Mouse (Mus musculus) stomach, embryonic 15.5 days (tissue): ENCODE data around the gene Rpl5. TPM values are rescaled to one million over a fixed set of nuclear protein-coding genes. Genes with fewer than 3 reads are reported as not detected.

Experiments used
- ATAC-seq: fragments of 200-750 bp; cut with Nextera tagmentation; 2 replicates; pipeline ENCODE4 v1.8.0; 2017; ENCODE audit warnings: low read depth, moderate number of reproducible peaks, moderate TSS enrichment; ENCODE audit not compliant: insufficient read depth, low FRiP score
- H3K27ac ChIP-seq: fragments of 300-500 bp; sonication (generic); 2 replicates; pipeline ENCODE4 v1.5.1; 2015; ENCODE audit warnings: mild to moderate bottlenecking, inconsistent platforms
- H3K27me3 ChIP-seq: fragments of 300-500 bp; sonication (generic); replicated peaks from 2 replicates; pipeline ENCODE4 v1.6.1; 2015; ENCODE audit warnings: inconsistent platforms
- H3K36me3 ChIP-seq: fragments of 300-500 bp; sonication (generic); 2 replicates; pipeline ENCODE4 v1.6.1; 2015; ENCODE audit warnings: inconsistent platforms
- H3K4me1 ChIP-seq: fragments of 300-500 bp; sonication (generic); 2 replicates; pipeline ENCODE4 v1.6.1; 2015; ENCODE audit warnings: inconsistent platforms
- H3K4me2 ChIP-seq: fragments of 300-500 bp; sonication (generic); 2 replicates; pipeline ENCODE4 v1.6.1; 2015; ENCODE audit warnings: mild to moderate bottlenecking, inconsistent platforms
- H3K4me3 ChIP-seq: fragments of 300-500 bp; sonication (generic); replicated peaks from 2 replicates; pipeline ENCODE4 v1.5.1; 2015; ENCODE audit warnings: inconsistent platforms
- H3K9ac ChIP-seq: fragments of 300-500 bp; sonication (generic); 2 replicates; pipeline ENCODE4 v1.6.1; 2015; ENCODE audit warnings: inconsistent platforms
- H3K9me3 ChIP-seq: fragments of 300-500 bp; sonication (generic); 2 replicates; pipeline ENCODE4 v1.6.1; 2016; ENCODE audit warnings: inconsistent platforms
- WGBS: fragments of 180-500 bp; shearing (Covaris S2); methylation state at CpG from one replicate; pipeline ENCODE4 v1.1.7; 2015; 5-methylcytosine and 5-hydroxymethylcytosine counted together
- polyA plus RNA-seq: library from polyadenylated mRNA; unstranded; fragments of >200 nt; fragmentation: Nextera tagmentation; extraction: Ambion mirVana; gene quantifications from 2 replicates; pipeline ENCODE4 v1.2.1, GENCODE M21; 2015

The Rpl5 gene
- polyA plus RNA-seq = 73.7 and 75.9 TPM in 2 replicates

- peak; percentile 97 for ATAC-seq
- WGBS = 3% methylated on average over 61 of the region's 66 CpGs
- Histone ChIP-seq H3K36me3 (peaks cover 22% of the 10 kb centered on the region), H3K27me3 (no peaks in the 10 kb centered on the region), H3K9me3 (no peaks in the 10 kb centered on the region), H3K9ac (peak within 1 kb of the TSS; percentile 97), H3K4me2 (peak within 1 kb of the TSS; percentile 52), H3K27ac (peak within 1 kb of the TSS; percentile 79), H3K4me1 (no peaks in the 10 kb centered on the region), H3K4me3 (peak within 1 kb of the TSS; percentile 99)
Measured at GRCm38 (mm10) chr5:107900206-107901013, at the start of gene Rpl5. Gene Rpl5 (plus strand): TSS chr5:107900502.

- 38% methylated on average over 6 of the region's 6 CpGs for WGBS
- Histone ChIP-seq H3K27ac (peak overlapping the region; percentile 1; the same call in 1 of the 2 replicates), H3K27me3 (no peaks in the 10 kb centered on the region), H3K4me3 (no peak overlapping the region), H3K9me3 (no peaks in the 10 kb centered on the region), H3K4me1 (0 out of 2 replicates have a peak, but pooled peaks cover 6% of the 10 kb centered on the region), H3K9ac (no peak overlapping the region), H3K4me2 (no peak overlapping the region), H3K36me3 (no peaks in the 10 kb centered on the region)
- peak; percentile 43; the same call in 1 of the 2 replicates for ATAC-seq
Measured at GRCm38 (mm10) chr5:107853807-107854206, 46.5 kb upstream of the Rpl5 start.

- no peaks in the 10 kb centered on the region for H3K9me3 ChIP-seq
- H3K27me3 ChIP-seq = no peaks in the 10 kb centered on the region
- no peak overlapping the region for H3K4me2 ChIP-seq
- 0 out of 2 replicates have a peak overlapping the region, but pooled peaks have one; percentile 32 for H3K27ac ChIP-seq
- no peak for ATAC-seq
- WGBS = 64% methylated on average over 3 of the region's 3 CpGs
- H3K4me1 ChIP-seq = 0 out of 2 replicates have a peak, but pooled peaks cover 6% of the 10 kb centered on the region
- no peaks in the 10 kb centered on the region for H3K36me3 ChIP-seq
- H3K4me3 ChIP-seq = no peak overlapping the region
- H3K9ac ChIP-seq = no peak overlapping the region
Measured at GRCm38 (mm10) chr5:107854556-107854955, 45.7 kb upstream of the Rpl5 start.

- no peak for ATAC-seq
- Histone ChIP-seq H3K9ac (no peak overlapping the region), H3K27me3 (no peaks in the 10 kb centered on the region), H3K27ac (no peak overlapping the region), H3K36me3 (no peaks in the 10 kb centered on the region), H3K4me1 (0 out of 2 replicates have a peak, but pooled peaks cover 6% of the 10 kb centered on the region), H3K9me3 (no peaks in the 10 kb centered on the region), H3K4me2 (no peak overlapping the region), H3K4me3 (no peak overlapping the region)
- WGBS = 67% methylated on average over 2 of the region's 2 CpGs
Measured at GRCm38 (mm10) chr5:107855546-107855945, 44.8 kb upstream of the Rpl5 start.

GRCm38 (mm10) chr5:107858963-107859362 lies 41.3 kb upstream of the Rpl5 start:
- H3K27ac ChIP-seq = no peak overlapping the region
- no peaks in the 10 kb centered on the region for H3K9me3 ChIP-seq
- H3K27me3 ChIP-seq = no peaks in the 10 kb centered on the region
- 0 out of 2 replicates have a peak, but pooled peaks cover 3% of the 10 kb centered on the region for H3K4me1 ChIP-seq
- H3K9ac ChIP-seq = no peak overlapping the region
- WGBS = 36% methylated on average over 2 of the region's 2 CpGs
- no peak overlapping the region for H3K4me3 ChIP-seq
- no peak overlapping the region for H3K4me2 ChIP-seq
- H3K36me3 ChIP-seq = no peaks in the 10 kb centered on the region
- no peak for ATAC-seq

GRCm38 (mm10) chr5:107863971-107864370 lies 36.3 kb upstream of the Rpl5 start:
- H3K27ac ChIP-seq = no peak overlapping the region
- WGBS = 56% methylated on average over 3 of the region's 3 CpGs
- H3K36me3 ChIP-seq = no peaks in the 10 kb centered on the region
- no peak overlapping the region for H3K9ac ChIP-seq
- H3K4me3 ChIP-seq = no peak overlapping the region
- ATAC-seq = no peak
- H3K4me2 ChIP-seq = no peak overlapping the region
- no peaks in the 10 kb centered on the region for H3K9me3 ChIP-seq
- H3K4me1 ChIP-seq = peaks cover 13% of the 10 kb centered on the region
- no peaks in the 10 kb centered on the region for H3K27me3 ChIP-seq

GRCm38 (mm10) chr5:107866127-107867126 lies 33.9 kb upstream of the Rpl5 start:
- Histone ChIP-seq H3K9me3 (no peaks in the 10 kb centered on the region), H3K4me1 (peaks cover 13% of the 10 kb centered on the region), H3K27me3 (no peaks in the 10 kb centered on the region), H3K27ac (no peak overlapping the region), H3K36me3 (no peaks in the 10 kb centered on the region), H3K4me2 (peak overlapping the region; percentile 14; the same call in 1 of the 2 replicates), H3K4me3 (no peak overlapping the region), H3K9ac (no peak overlapping the region)
- no peak for ATAC-seq
- WGBS = 40% methylated on average over 2 of the region's 2 CpGs

- Histone ChIP-seq H3K27ac (peak overlapping the region; percentile 98), H3K4me1 (peaks cover 13% of the 10 kb centered on the region), H3K4me3 (peak overlapping the region; percentile 86), H3K9me3 (no peaks in the 10 kb centered on the region), H3K27me3 (no peaks in the 10 kb centered on the region), H3K9ac (peak overlapping the region; percentile 87), H3K4me2 (peak overlapping the region; percentile 74), H3K36me3 (no peaks in the 10 kb centered on the region)
- 0% methylated on average over 45 of the region's 82 CpGs for WGBS
- peak; percentile 47 for ATAC-seq
Measured at GRCm38 (mm10) chr5:107867970-107868904, 32.1 kb upstream of the Rpl5 start.

- Histone ChIP-seq H3K4me3 (peak overlapping the region; percentile 86), H3K27me3 (no peaks in the 10 kb centered on the region), H3K9me3 (no peaks in the 10 kb centered on the region), H3K27ac (peak overlapping the region; percentile 98), H3K9ac (peak overlapping the region; percentile 87), H3K36me3 (no peaks in the 10 kb centered on the region), H3K4me2 (peak overlapping the region; percentile 74), H3K4me1 (peaks cover 15% of the 10 kb centered on the region)
- WGBS = under 1% methylated on average over 57 of the region's 58 CpGs
- peak; percentile 98 for ATAC-seq
Measured at GRCm38 (mm10) chr5:107868905-107869424, 31.3 kb upstream of the Rpl5 start.

GRCm38 (mm10) chr5:107869701-107870100 lies 30.6 kb upstream of the Rpl5 start:
- no peak overlapping the region for H3K9ac ChIP-seq
- H3K4me3 ChIP-seq = no peak overlapping the region
- H3K27ac ChIP-seq = no peak overlapping the region
- peaks cover 19% of the 10 kb centered on the region for H3K4me1 ChIP-seq
- no peaks in the 10 kb centered on the region for H3K27me3 ChIP-seq
- whole genome bisulfite sequencing = 42% methylated on average over 2 of the region's 2 CpGs
- H3K36me3 ChIP-seq = no peaks in the 10 kb centered on the region
- no peak for ATAC-seq
- H3K9me3 ChIP-seq = no peaks in the 10 kb centered on the region
- no peak overlapping the region for H3K4me2 ChIP-seq
